Mouse (Mus musculus) heart, postnatal 36 days (tissue): ENCODE measurements at regions not wholly inside any gene's neighbourhood (a gene's known extent, or its start where the extent isn't known, plus 50 kb on each side); places are given as distances from the start of the nearest gene placed in this dataset.

Experiments
- DNase-seq, 2 experiments: peaks; one replicate each; pipeline ENCODE4 v3.0.0; 2021 to 2022
- intact Hi-C: fragments of 180-260 bp; cut with DNase I; formaldehyde crosslinking; loops from one replicate; pipeline ENCODE4 v1.15.1; 2025

GRCm38 (mm10) chr14:80244640-80245302, 260.9 kb downstream of the Olfm4 start:
- intact Hi-C loops, result no loop called here
- no peak for DNase-seq

- intact Hi-C loops, result no loop called here
- peak; percentile 25 to 34 for DNase-seq
Observed at GRCm38 (mm10) chr14:80247575-80247974, 263.7 kb downstream of the Olfm4 start.

- DNase-seq, result no peak
- intact Hi-C loops, result no loop called here
Observed at GRCm38 (mm10) chr14:80249882-80250281, 266.0 kb downstream of the Olfm4 start.

GRCm38 (mm10) chr14:80257086-80257485, 273.2 kb downstream of the Olfm4 start:
- intact Hi-C loops, result no loop called here
- DNase-seq, result peak in 1 of 2 experiments; percentile 4

- intact Hi-C loops, result no loop called here
- no peak for DNase-seq
Observed at GRCm38 (mm10) chr14:80263173-80263572, 279.3 kb downstream of the Olfm4 start.

GRCm38 (mm10) chr14:80265081-80265480, 281.2 kb downstream of the Olfm4 start:
- no peak for DNase-seq
- intact Hi-C loops, result no loop called here

GRCm38 (mm10) chr14:80269179-80269951, 285.5 kb downstream of the Olfm4 start:
- intact Hi-C loops, result no loop called here
- peak in 1 of 2 experiments; percentile 4 for DNase-seq

GRCm38 (mm10) chr14:80270063-80270462, 286.2 kb downstream of the Olfm4 start:
- no peak for DNase-seq
- intact Hi-C loops, result no loop called here

- intact Hi-C loops, result no loop called here
Observed at GRCm38 (mm10) chr14:80280188-80280587, 296.3 kb downstream of the Olfm4 start.

GRCm38 (mm10) chr14:80283726-80284125, 299.8 kb downstream of the Olfm4 start:
- intact Hi-C loops, result no loop called here
- no peak for DNase-seq

More at GRCm38 (mm10) chr14:80280188-80280587, 296.3 kb downstream of the Olfm4 start:
- DNase-seq, result no peak

- no peak for DNase-seq
- intact Hi-C loops, result no loop called here
Observed at GRCm38 (mm10) chr14:80291360-80291759, 307.5 kb downstream of the Olfm4 start.

GRCm38 (mm10) chr14:80293378-80293777, 309.5 kb downstream of the Olfm4 start:
- intact Hi-C loops, result no loop called here
- DNase-seq, result no peak

- DNase-seq, result no peak
- intact Hi-C loops, result no loop called here
Observed at GRCm38 (mm10) chr14:80329651-80330050, 345.8 kb downstream of the Olfm4 start.

- intact Hi-C loops, result no loop called here
- no peak for DNase-seq
Observed at GRCm38 (mm10) chr14:80362024-80362622, 378.2 kb downstream of the Olfm4 start.

- intact Hi-C loops, result no loop called here
- DNase-seq, result no peak
Observed at GRCm38 (mm10) chr14:80369448-80370153, 385.7 kb downstream of the Olfm4 start.

- intact Hi-C loops, result no loop called here
- DNase-seq, result no peak
Observed at GRCm38 (mm10) chr14:80374290-80374689, 390.4 kb downstream of the Olfm4 start.

GRCm38 (mm10) chr14:80377064-80377463, 393.2 kb downstream of the Olfm4 start:
- intact Hi-C loops, result no loop called here
- DNase-seq, result no peak

GRCm38 (mm10) chr14:80391418-80391817, 407.5 kb downstream of the Olfm4 start:
- DNase-seq, result no peak
- intact Hi-C loops, result no loop called here

GRCm38 (mm10) chr14:80408317-80408716, 424.4 kb downstream of the Olfm4 start:
- no peak for DNase-seq
- intact Hi-C loops, result no loop called here

GRCm38 (mm10) chr14:80418810-80419325, 435.0 kb downstream of the Olfm4 start:
- intact Hi-C loops, result no loop called here
- DNase-seq, result no peak

- no peak for DNase-seq
- intact Hi-C loops, result no loop called here
Observed at GRCm38 (mm10) chr14:80443820-80444219, 459.9 kb downstream of the Olfm4 start.
